Mouse (Mus musculus) heart, embryonic 13.5 days (tissue): Measurements from ENCODE around the gene Nacad. TPM values are rescaled to one million over a fixed set of nuclear protein-coding genes. Genes with fewer than 3 reads are reported as not detected.

Experiments used
- ATAC-seq: fragments of 200-750 bp; cut with Nextera tagmentation; 2 replicates; pipeline ENCODE4 v1.8.0; 2017; ENCODE audit warnings: moderate TSS enrichment; ENCODE audit not compliant: insufficient number of reproducible peaks, low FRiP score, low TSS enrichment; ENCODE audit errors: extremely low read depth
- H3K27ac ChIP-seq: fragments of 300-500 bp; sonication (generic); replicated peaks from 2 replicates; pipeline ENCODE4 v1.5.1; 2015; ENCODE audit warnings: moderate library complexity, mild to moderate bottlenecking, inconsistent platforms
- H3K27me3 ChIP-seq: fragments of 300-500 bp; sonication (generic); replicated peaks from 2 replicates; pipeline ENCODE4 v1.6.1; 2015; ENCODE audit warnings: mild to moderate bottlenecking, inconsistent platforms
- H3K36me3 ChIP-seq: fragments of 300-500 bp; sonication (generic); 2 replicates; pipeline ENCODE4 v1.6.1; 2015; ENCODE audit warnings: mild to moderate bottlenecking, inconsistent platforms
- H3K4me1 ChIP-seq: fragments of 300-500 bp; sonication (generic); 2 replicates; pipeline ENCODE4 v1.6.1; 2015; ENCODE audit warnings: inconsistent platforms
- H3K4me2 ChIP-seq: fragments of 300-500 bp; sonication (generic); 2 replicates; pipeline ENCODE4 v1.6.1; 2015; ENCODE audit warnings: inconsistent platforms, mild to moderate bottlenecking, moderate library complexity
- H3K4me3 ChIP-seq: fragments of 300-500 bp; sonication (generic); 2 replicates; pipeline ENCODE4 v1.5.1; 2015; ENCODE audit warnings: moderate library complexity, mild to moderate bottlenecking, inconsistent platforms
- H3K9ac ChIP-seq: fragments of 300-500 bp; sonication (generic); 2 replicates; pipeline ENCODE4 v1.6.1; 2015; ENCODE audit warnings: inconsistent platforms, mild to moderate bottlenecking, moderate library complexity
- H3K9me3 ChIP-seq: fragments of 300-500 bp; sonication (generic); 2 replicates; pipeline ENCODE4 v1.6.1; 2016; ENCODE audit warnings: inconsistent platforms
- WGBS: fragments of 180-500 bp; shearing (Covaris S2); methylation state at CpG from one replicate; pipeline ENCODE4 v1.1.7; 2015; ENCODE audit warnings: mixed read lengths; 5-methylcytosine and 5-hydroxymethylcytosine counted together
- polyA plus RNA-seq: library from polyadenylated mRNA; unstranded; fragments of >200 nt; fragmentation: Nextera tagmentation; extraction: Ambion mirVana; gene quantifications from 2 replicates; pipeline ENCODE4 v1.2.1, GENCODE M21; 2015

Gene Nacad
- polyA plus RNA-seq, 1 experiment from 2014 or later = 0.86 TPM

- Histone ChIP-seq H3K27me3 (peaks cover 2% of the 10 kb centered on the region; the same call in 1 of the 2 replicates), H3K36me3 (peaks cover 38% of the 10 kb centered on the region), H3K9ac (no peak overlapping the region), H3K27ac (no peak overlapping the region), H3K4me2 (no peak overlapping the region; the same call in 1 of the 2 replicates), H3K4me1 (peaks cover 36% of the 10 kb centered on the region), H3K9me3 (no peaks in the 10 kb centered on the region), H3K4me3 (no peak overlapping the region)
- ATAC-seq = no peak
- 51% methylated on average over 3 of the region's 3 CpGs for WGBS
Measured at GRCm38 (mm10) chr11:6569410-6569777, 36.5 kb downstream of the Nacad start.

DNA sequence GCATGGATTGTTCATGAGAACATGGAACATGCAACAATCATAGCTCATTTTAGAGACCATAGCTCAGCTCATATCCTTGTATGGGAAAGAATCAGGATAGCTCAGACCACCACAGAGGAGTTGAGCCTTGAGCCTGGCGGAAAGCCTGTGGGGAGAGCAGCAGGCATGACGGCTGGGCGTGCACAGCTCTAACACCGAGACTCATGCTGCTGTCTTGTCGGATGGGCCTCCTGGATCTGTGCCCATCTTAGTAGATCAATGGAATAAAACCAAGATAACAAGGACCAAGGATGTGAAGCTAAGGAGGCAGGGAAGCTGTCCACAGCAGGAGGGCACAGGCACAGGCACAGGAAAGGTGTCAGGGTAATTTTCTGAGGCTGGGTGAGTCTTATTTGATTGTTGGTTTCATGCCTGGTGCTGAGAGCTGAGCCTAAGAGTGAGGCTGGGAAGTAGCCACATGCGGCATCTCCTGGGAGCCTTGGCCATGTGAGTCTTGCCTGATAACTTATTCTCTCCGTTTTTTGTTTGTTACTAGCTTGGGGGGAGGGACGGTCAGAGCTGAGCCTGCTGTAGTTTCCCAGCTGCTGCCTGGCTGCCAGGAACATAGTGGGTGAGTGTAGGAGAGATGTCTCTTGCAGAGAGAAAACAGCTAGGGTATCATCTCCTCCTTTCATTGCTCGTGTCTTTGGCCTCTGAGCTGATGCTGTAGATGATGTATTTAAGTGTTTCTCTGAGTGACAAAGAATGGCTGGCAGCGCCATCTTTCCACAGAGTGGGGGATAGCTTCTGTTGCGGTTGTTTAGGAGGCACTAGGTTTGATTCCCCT is 37.1 kb downstream of the Nacad start:
- peaks cover 39% of the 10 kb centered on the region for H3K4me1 ChIP-seq
- ATAC-seq = no peak
- peaks cover 38% of the 10 kb centered on the region for H3K36me3 ChIP-seq
- peak overlapping the region; percentile 53 for H3K27ac ChIP-seq
- WGBS = 52% methylated on average over 11 of the region's 11 CpGs
- H3K9me3 ChIP-seq = no peaks in the 10 kb centered on the region
- H3K4me3 ChIP-seq = no peak overlapping the region
- peak overlapping the region; percentile 9; the same call in 1 of the 2 replicates for H3K4me2 ChIP-seq
- peak overlapping the region; percentile 24; the same call in 1 of the 2 replicates for H3K9ac ChIP-seq
- H3K27me3 ChIP-seq = peaks cover 2% of the 10 kb centered on the region; the same call in 1 of the 2 replicates

GRCm38 (mm10) chr11:6567951-6568350 is 37.9 kb downstream of the Nacad start:
- Histone ChIP-seq H3K4me3 (no peak overlapping the region), H3K9me3 (no peaks in the 10 kb centered on the region), H3K27ac (peak overlapping the region; percentile 53), H3K27me3 (peaks cover 2% of the 10 kb centered on the region; the same call in 1 of the 2 replicates), H3K4me2 (no peak overlapping the region), H3K4me1 (peaks cover 38% of the 10 kb centered on the region), H3K36me3 (peaks cover 36% of the 10 kb centered on the region), H3K9ac (no peak overlapping the region)
- ATAC-seq = peak; percentile 34; the same call in 1 of the 2 replicates
- 31% methylated on average over 8 of the region's 8 CpGs for WGBS

DNA sequence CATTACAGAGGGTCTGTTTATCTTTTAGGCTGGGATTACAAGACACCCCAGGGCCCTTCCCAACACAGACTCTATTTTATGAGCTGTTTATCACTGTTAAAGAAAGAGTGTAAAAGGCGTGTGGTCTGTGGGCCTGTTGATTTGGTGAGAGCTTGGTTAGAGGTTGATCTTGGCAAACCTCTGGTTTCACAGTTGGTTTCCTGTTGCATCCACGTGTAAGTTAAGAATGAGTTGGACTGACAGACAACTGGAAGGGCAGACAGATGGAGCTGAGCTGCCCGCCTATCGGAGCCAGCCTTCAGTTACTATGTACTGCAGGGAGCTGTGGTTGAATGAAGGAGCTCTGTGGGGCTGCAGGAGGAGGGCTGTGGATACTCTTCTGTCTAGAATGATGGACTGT is 39.4 kb downstream of the Nacad start:
- ATAC-seq = no peak
- whole genome bisulfite sequencing = 76% methylated on average over 4 of the region's 4 CpGs

DNA sequence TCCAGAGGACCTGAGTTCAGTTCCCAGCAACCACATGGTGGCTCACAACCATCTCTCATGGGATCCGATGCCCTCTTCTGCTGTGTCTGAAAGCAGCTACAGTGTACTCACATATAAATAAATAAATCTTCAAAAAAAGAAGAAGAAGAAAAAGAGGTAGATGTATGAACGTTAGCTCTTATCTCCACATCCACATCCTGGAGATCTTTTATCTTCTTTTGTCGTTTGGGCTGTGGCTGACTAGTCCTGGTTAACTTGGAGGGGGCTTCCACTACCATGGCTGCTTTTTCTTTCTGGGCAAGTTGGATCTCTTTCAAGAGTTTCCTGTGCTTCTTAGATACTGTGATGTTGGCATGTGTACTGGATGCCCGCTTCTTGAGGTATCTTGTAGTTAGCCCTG is 42.7 kb downstream of the Nacad start:
- no peak overlapping the region for H3K4me2 ChIP-seq
- H3K9ac ChIP-seq = no peak overlapping the region
- H3K36me3 ChIP-seq = peaks cover 11% of the 10 kb centered on the region
- WGBS = 85% methylated on average over 4 of the region's 4 CpGs
- ATAC-seq = no peak
- H3K4me1 ChIP-seq = peaks cover 29% of the 10 kb centered on the region
- no peak overlapping the region for H3K27ac ChIP-seq
- H3K27me3 ChIP-seq = no peaks in the 10 kb centered on the region
- H3K9me3 ChIP-seq = no peaks in the 10 kb centered on the region
- no peak overlapping the region for H3K4me3 ChIP-seq

More for the DNA sequence above, 39.4 kb downstream of the Nacad start:
- Histone ChIP-seq H3K36me3 (peaks cover 26% of the 10 kb centered on the region), H3K4me3 (no peak overlapping the region), H3K4me1 (peaks cover 44% of the 10 kb centered on the region), H3K27me3 (peaks cover 2% of the 10 kb centered on the region; the same call in 1 of the 2 replicates), H3K9me3 (no peaks in the 10 kb centered on the region), H3K4me2 (no peak overlapping the region), H3K27ac (no peak overlapping the region), H3K9ac (no peak overlapping the region)

DNA sequence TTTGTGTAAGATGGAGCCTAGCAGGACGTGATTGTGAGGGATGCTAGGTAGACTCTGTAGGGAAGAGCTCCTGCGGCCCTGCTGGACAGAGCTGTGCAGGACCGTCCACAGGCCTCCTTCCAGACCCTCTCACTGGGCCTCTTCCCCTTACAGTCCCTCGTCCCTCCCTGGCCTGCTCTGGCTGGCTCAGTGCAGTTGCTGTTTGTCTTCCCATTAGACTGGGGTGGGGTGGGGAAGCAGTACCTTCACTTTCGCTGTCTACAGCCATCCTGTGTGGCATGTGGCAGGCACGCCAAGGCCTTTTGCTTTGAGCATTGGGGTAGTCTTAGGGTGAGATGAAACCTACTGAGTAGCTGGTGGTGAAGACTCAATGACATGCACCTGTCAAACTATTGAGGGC is 43.5 kb downstream of the Nacad start:
- WGBS = 69% methylated on average over 6 of the region's 6 CpGs
- ATAC-seq = no peak
- Histone ChIP-seq H3K4me1 (peaks cover 29% of the 10 kb centered on the region), H3K27ac (no peak overlapping the region), H3K9me3 (no peaks in the 10 kb centered on the region), H3K4me3 (no peak overlapping the region), H3K36me3 (peaks cover 12% of the 10 kb centered on the region), H3K27me3 (no peaks in the 10 kb centered on the region), H3K9ac (no peak overlapping the region), H3K4me2 (no peak overlapping the region)

- H3K9ac ChIP-seq = no peak overlapping the region
- ATAC-seq = no peak
- H3K27ac ChIP-seq = no peak overlapping the region
- WGBS = 94% methylated on average over 4 of the region's 4 CpGs
- peaks cover 29% of the 10 kb centered on the region for H3K4me1 ChIP-seq
- peaks cover 19% of the 10 kb centered on the region for H3K36me3 ChIP-seq
- no peak overlapping the region for H3K4me2 ChIP-seq
- H3K9me3 ChIP-seq = no peaks in the 10 kb centered on the region
- H3K27me3 ChIP-seq = no peaks in the 10 kb centered on the region
- H3K4me3 ChIP-seq = no peak overlapping the region
Measured at GRCm38 (mm10) chr11:6561474-6561873, 44.4 kb downstream of the Nacad start.

GRCm38 (mm10) chr11:6560655-6561360 is 45.0 kb downstream of the Nacad start:
- H3K4me2 ChIP-seq = no peak overlapping the region
- peaks cover 19% of the 10 kb centered on the region for H3K36me3 ChIP-seq
- no peaks in the 10 kb centered on the region for H3K27me3 ChIP-seq
- no peak overlapping the region for H3K4me3 ChIP-seq
- peaks cover 29% of the 10 kb centered on the region for H3K4me1 ChIP-seq
- H3K9me3 ChIP-seq = no peaks in the 10 kb centered on the region
- ATAC-seq = no peak
- no peak overlapping the region for H3K27ac ChIP-seq
- H3K9ac ChIP-seq = no peak overlapping the region
- 84% methylated on average over 13 of the region's 13 CpGs for WGBS

DNA sequence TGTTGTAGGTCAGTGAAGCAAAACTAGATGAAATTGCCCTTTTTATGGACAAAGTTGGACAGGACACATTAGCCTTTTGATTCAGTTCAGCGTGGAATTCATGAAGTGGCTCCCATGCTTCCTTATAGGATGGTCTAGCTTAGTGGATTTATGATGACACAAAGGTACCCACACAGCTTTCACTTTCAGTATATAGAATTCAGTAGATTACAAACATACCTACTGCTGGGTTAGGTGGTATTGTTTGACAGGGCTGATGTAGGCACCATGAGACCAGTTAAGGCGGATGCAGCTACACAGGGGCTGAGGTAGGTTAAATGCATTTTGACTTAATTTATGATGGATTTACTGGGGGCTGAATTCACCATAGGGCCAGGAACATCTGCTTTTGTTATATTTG is 45.9 kb downstream of the Nacad start:
- H3K4me1 ChIP-seq = peaks cover 30% of the 10 kb centered on the region
- no peak overlapping the region for H3K9ac ChIP-seq
- no peak for ATAC-seq
- no peaks in the 10 kb centered on the region for H3K27me3 ChIP-seq
- no peaks in the 10 kb centered on the region for H3K9me3 ChIP-seq
- H3K27ac ChIP-seq = no peak overlapping the region
- H3K4me3 ChIP-seq = no peak overlapping the region
- peaks cover 15% of the 10 kb centered on the region for H3K36me3 ChIP-seq
- no peak overlapping the region for H3K4me2 ChIP-seq
- 99% methylated on average over 2 of the region's 2 CpGs for WGBS

GRCm38 (mm10) chr11:6558234-6558633 is 47.6 kb downstream of the Nacad start:
- WGBS = 66% methylated on average over 3 of the region's 3 CpGs
- no peaks in the 10 kb centered on the region for H3K9me3 ChIP-seq
- no peak overlapping the region for H3K27ac ChIP-seq
- H3K4me2 ChIP-seq = no peak overlapping the region
- no peak for ATAC-seq
- H3K4me1 ChIP-seq = peaks cover 29% of the 10 kb centered on the region
- H3K27me3 ChIP-seq = no peaks in the 10 kb centered on the region
- H3K36me3 ChIP-seq = peaks cover 18% of the 10 kb centered on the region
- no peak overlapping the region for H3K4me3 ChIP-seq
- no peak overlapping the region for H3K9ac ChIP-seq

DNA sequence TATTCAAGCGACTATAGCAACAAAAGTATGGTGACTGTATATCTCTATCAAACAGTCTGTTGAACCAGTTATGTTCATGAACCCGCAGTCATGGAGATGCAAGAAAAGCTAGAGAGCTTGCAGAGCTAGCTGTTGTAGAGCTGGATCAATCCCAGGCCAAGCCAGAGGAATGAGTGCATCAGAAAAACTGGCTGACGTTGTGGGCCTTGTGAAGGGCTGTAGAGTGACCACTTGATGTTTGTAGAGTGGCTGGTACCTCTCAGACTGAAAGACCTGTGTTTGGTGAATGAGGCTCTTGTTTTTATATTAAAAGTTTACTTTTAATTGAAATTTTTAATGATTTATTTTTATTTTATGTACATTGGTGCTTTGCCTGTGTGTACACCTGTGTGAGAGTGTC is 55.7 kb downstream of the Nacad start:
- 90% methylated on average over 3 of the region's 3 CpGs for WGBS
- ATAC-seq = no peak
- H3K9ac ChIP-seq = no peak overlapping the region

More for the DNA sequence above, 55.7 kb downstream of the Nacad start:
- Histone ChIP-seq H3K27ac (no peak overlapping the region), H3K36me3 (peaks cover 23% of the 10 kb centered on the region), H3K4me3 (no peak overlapping the region), H3K9me3 (no peaks in the 10 kb centered on the region), H3K4me2 (no peak overlapping the region), H3K4me1 (peaks cover 35% of the 10 kb centered on the region), H3K27me3 (no peaks in the 10 kb centered on the region)
